Mouse (Mus musculus) kidney, postnatal 0 days (tissue): ENCODE data around the gene Zfp637. TPM values are rescaled to one million over a fixed set of nuclear protein-coding genes. Genes with fewer than 3 reads are reported as not detected.
A peak's percentile ranks its signal among the peaks of the same experiment; 100 is the strongest.

Experiments used
- ATAC-seq: fragments of 200-750 bp; cut with Nextera tagmentation; replicated peaks from 2 replicates; pipeline ENCODE4 v1.8.0; 2017; ENCODE audit warnings: low read depth, moderate number of reproducible peaks, moderate TSS enrichment, moderate library complexity; ENCODE audit not compliant: low FRiP score
- DNase-seq: peaks from one replicate; pipeline ENCODE4 v3.0.0-alpha.2; 2016; ENCODE audit warnings: low spot score
- H3K27ac ChIP-seq: fragments of 300-500 bp; sonication (generic); 2 replicates; pipeline ENCODE4 v1.5.1; 2014; ENCODE audit warnings: mild to moderate bottlenecking
- H3K27me3 ChIP-seq: fragments of 300-500 bp; sonication (generic); 2 replicates; pipeline ENCODE4 v1.6.1; 2014; ENCODE audit warnings: low read length, mixed read lengths; ENCODE audit not compliant: insufficient read depth
- H3K36me3 ChIP-seq: fragments of 300-500 bp; sonication (generic); 2 replicates; pipeline ENCODE4 v1.6.1; 2014; ENCODE audit warnings: low read length, mixed read lengths; ENCODE audit not compliant: insufficient read depth
- H3K4me1 ChIP-seq: fragments of 300-500 bp; sonication (generic); replicated peaks from 2 replicates; pipeline ENCODE4 v1.6.1; 2014; ENCODE audit warnings: antibody characterized with exemption, low read length, mixed read lengths; ENCODE audit not compliant: insufficient read depth
- H3K4me2 ChIP-seq: fragments of 300-500 bp; sonication (generic); 2 replicates; pipeline ENCODE4 v1.6.1; 2014; ENCODE audit warnings: mild to moderate bottlenecking, low read length, moderate library complexity, mixed read lengths
- H3K4me3 ChIP-seq: fragments of 300-500 bp; sonication (generic); replicated peaks from 2 replicates; pipeline ENCODE4 v1.5.1; 2014; ENCODE audit warnings: low read depth, low read length
- H3K9ac ChIP-seq: fragments of 300-500 bp; sonication (generic); 2 replicates; pipeline ENCODE4 v1.6.1; 2014; ENCODE audit warnings: low read depth, low read length
- H3K9me3 ChIP-seq: fragments of 300-500 bp; sonication (generic); replicated peaks from 2 replicates; pipeline ENCODE4 v1.6.1; 2016; ENCODE audit warnings: low read length, inconsistent platforms, mixed read lengths
- CTCF ChIP-seq: IDR thresholded peaks from 2 replicates; pipeline ENCODE4 v1.5.1; 2016; ENCODE audit warnings: antibody characterized with exemption, low read depth, mild to moderate bottlenecking, moderate library complexity
- WGBS: fragments of 180-500 bp; shearing (Covaris S2); extraction: QIAGEN DNeasy Blood & Tissue Kit; methylation state at CpG from one replicate; pipeline ENCODE4 v1.1.7; 2014; 5-methylcytosine and 5-hydroxymethylcytosine counted together
- polyA plus RNA-seq: library from polyadenylated mRNA; unstranded; fragments of >200 nt; fragmentation: Nextera tagmentation; extraction: Ambion mirVana; gene quantifications from 2 replicates; pipeline ENCODE4 v1.2.1, GENCODE M21; 2015

Zfp637 gene
- 93.5 and 95.6 TPM in 2 replicates for polyA plus RNA-seq

- peak; percentile 98 for DNase-seq
- peak within 1 kb of the TSS; percentile 82 for H3K4me2 ChIP-seq
- WGBS = under 1% methylated on average over 66 of the region's 66 CpGs
- no peaks in the 10 kb centered on the region for H3K27me3 ChIP-seq
- H3K9me3 ChIP-seq = no peaks in the 10 kb centered on the region
- H3K9ac ChIP-seq = peak within 1 kb of the TSS; percentile 86
- ATAC-seq = peak; percentile 98
- H3K27ac ChIP-seq = peak within 1 kb of the TSS; percentile 92
- 0 out of 2 replicates have a peak, but pooled peaks cover 5% of the 10 kb centered on the region for H3K4me1 ChIP-seq
- peak; percentile 71 for TF ChIP-seq CTCF
- H3K4me3 ChIP-seq = peak within 1 kb of the TSS; percentile 83
- H3K36me3 ChIP-seq = peaks cover 26% of the 10 kb centered on the region; the same call in 1 of the 2 replicates
These were observed at the start of gene Zfp637 for GRCm38 (mm10) chr6:117840686-117841510. TSS of gene Zfp637 (plus strand) at chr6:117841180.

GRCm38 (mm10) chr6:117795251-117795650 is 45.7 kb upstream of the Zfp637 start:
- H3K9ac ChIP-seq = no peak overlapping the region
- no peak overlapping the region for H3K4me2 ChIP-seq
- DNase-seq (no peak), ATAC-seq (no peak)
- H3K27ac ChIP-seq = no peak overlapping the region
- no peak for TF ChIP-seq CTCF
- H3K4me1 ChIP-seq = no peaks in the 10 kb centered on the region
- H3K27me3 ChIP-seq = no peaks in the 10 kb centered on the region
- no peaks in the 10 kb centered on the region for H3K9me3 ChIP-seq
- no peaks in the 10 kb centered on the region for H3K36me3 ChIP-seq
- no peak overlapping the region for H3K4me3 ChIP-seq
- WGBS = 80% methylated on average over 3 of the region's 3 CpGs

GRCm38 (mm10) chr6:117800824-117801223 is 40.2 kb upstream of the Zfp637 start:
- Histone ChIP-seq H3K27ac (no peak overlapping the region), H3K36me3 (no peaks in the 10 kb centered on the region), H3K4me2 (no peak overlapping the region), H3K4me1 (no peaks in the 10 kb centered on the region), H3K4me3 (no peak overlapping the region), H3K9ac (no peak overlapping the region), H3K9me3 (no peaks in the 10 kb centered on the region), H3K27me3 (no peaks in the 10 kb centered on the region)
- 90% methylated on average over 7 of the region's 7 CpGs for WGBS
- ATAC-seq (no peak), DNase-seq (no peak)
- no peak for TF ChIP-seq CTCF

GRCm38 (mm10) chr6:117801801-117802200 is 39.2 kb upstream of the Zfp637 start:
- Histone ChIP-seq H3K27me3 (no peaks in the 10 kb centered on the region), H3K4me3 (no peak overlapping the region), H3K9me3 (no peaks in the 10 kb centered on the region), H3K27ac (no peak overlapping the region), H3K9ac (no peak overlapping the region), H3K36me3 (no peaks in the 10 kb centered on the region), H3K4me2 (no peak overlapping the region), H3K4me1 (no peaks in the 10 kb centered on the region)
- no peak for DNase-seq
- ATAC-seq = no peak
- 68% methylated on average over 6 of the region's 6 CpGs for WGBS
- no peak for TF ChIP-seq CTCF

GRCm38 (mm10) chr6:117807756-117808155 is 33.2 kb upstream of the Zfp637 start:
- no peak overlapping the region for H3K4me3 ChIP-seq
- WGBS = 88% methylated on average over 1 of the region's 1 CpGs
- H3K9ac ChIP-seq = no peak overlapping the region
- TF ChIP-seq CTCF = no peak
- no peak overlapping the region for H3K4me2 ChIP-seq
- H3K4me1 ChIP-seq = no peaks in the 10 kb centered on the region
- no peaks in the 10 kb centered on the region for H3K9me3 ChIP-seq
- H3K27ac ChIP-seq = no peak overlapping the region
- DNase-seq = no peak
- no peak for ATAC-seq
- H3K27me3 ChIP-seq = no peaks in the 10 kb centered on the region
- H3K36me3 ChIP-seq = no peaks in the 10 kb centered on the region

- Histone ChIP-seq H3K4me1 (no peaks in the 10 kb centered on the region), H3K27ac (no peak overlapping the region), H3K4me3 (no peak overlapping the region), H3K9me3 (no peaks in the 10 kb centered on the region), H3K4me2 (no peak overlapping the region), H3K9ac (no peak overlapping the region), H3K27me3 (no peaks in the 10 kb centered on the region), H3K36me3 (no peaks in the 10 kb centered on the region)
- WGBS = 91% methylated on average over 6 of the region's 6 CpGs
- ATAC-seq = no peak
- TF ChIP-seq CTCF = no peak
- no peak for DNase-seq
These were observed 31.2 kb upstream of the Zfp637 start for GRCm38 (mm10) chr6:117809816-117810215.
